Mouse (Mus musculus): ENCODE data around the gene Cluap1. TPM values are rescaled to one million over a fixed set of nuclear protein-coding genes. Genes with fewer than 3 reads are reported as not detected.

The Cluap1 gene
- polyA plus RNA-seq, 1 experiment from 2014 or later, result 37.7 TPM

Small RNA genes within 50 kb of the gene (microRNA-seq; reads per million reads assigned to microRNA genes)
- not detected for gene Gm23493

Other genes with a start within 250 kb of the Cluap1 start
- gene Mefv, start 190.7 kb upstream of the Cluap1 start, polyA plus RNA-seq (2015; fragmentation: Nextera tagmentation; extraction: Ambion mirVana), result not detected in 2 replicates
- gene Zfp263, start 164.7 kb upstream of the Cluap1 start, polyA plus RNA-seq (2015; fragmentation: Nextera tagmentation; extraction: Ambion mirVana), result 46.7 and 47.5 TPM in 2 replicates
- gene Olfr15, start 77.9 kb upstream of the Cluap1 start, polyA plus RNA-seq (2015; fragmentation: Nextera tagmentation; extraction: Ambion mirVana), result not detected in 2 replicates
- 2.3 and 2.8 TPM in 2 replicates for gene Zfp174, start 61.5 kb upstream of the Cluap1 start, polyA plus RNA-seq (2015; fragmentation: Nextera tagmentation; extraction: Ambion mirVana)
- gene Naa60, start 36.4 kb upstream of the Cluap1 start, polyA plus RNA-seq (2015; fragmentation: Nextera tagmentation; extraction: Ambion mirVana), result 93.0 and 102 TPM in 2 replicates
- gene Zfp597, start 24.2 kb upstream of the Cluap1 start, polyA plus RNA-seq (2015; fragmentation: Nextera tagmentation; extraction: Ambion mirVana), result 14.8 and 14.9 TPM in 2 replicates
- 1.6 and 1.7 TPM in 2 replicates for gene Gm20695, start 24.2 kb upstream of the Cluap1 start, polyA plus RNA-seq (2015; fragmentation: Nextera tagmentation; extraction: Ambion mirVana)
- 13.3 and 18.1 TPM in 2 replicates for gene 1700037C18Rik, start 112 bp upstream of the Cluap1 start, polyA plus RNA-seq (2015; fragmentation: Nextera tagmentation; extraction: Ambion mirVana)
- gene Nlrc3, start 67.8 kb downstream of the Cluap1 start, polyA plus RNA-seq (2015; fragmentation: Nextera tagmentation; extraction: Ambion mirVana), result 0.92 and 0.93 TPM in 2 replicates
- 27.4 and 31.3 TPM in 2 replicates for gene Slx4, start 95.0 kb downstream of the Cluap1 start, polyA plus RNA-seq (2015; fragmentation: Nextera tagmentation; extraction: Ambion mirVana)
- gene Dnase1, start 128.1 kb downstream of the Cluap1 start, polyA plus RNA-seq (2015; fragmentation: Nextera tagmentation; extraction: Ambion mirVana), result 4.3 and 7.8 TPM in 2 replicates
- 52.4 and 54.4 TPM in 2 replicates for gene Trap1, start 169.0 kb downstream of the Cluap1 start, polyA plus RNA-seq (2015; fragmentation: Nextera tagmentation; extraction: Ambion mirVana)